Mouse (Mus musculus): Measurements from ENCODE around the gene Brip1. TPM values are rescaled to one million over a fixed set of nuclear protein-coding genes. Genes with fewer than 3 reads are reported as not detected.

Brip1 gene
- total RNA-seq, 2 experiments from 2014 or later = 0.09 to 0.19 TPM

GRCm38 (mm10) chr11:86032910-86033309 is 168.1 kb downstream of the Brip1 start:
- DNase-seq (ENCODE audit: low spot score in 2 of 2) = no peak

- no peak for DNase-seq (ENCODE audit: low spot score in 2 of 2)
Observed at GRCm38 (mm10) chr11:86028034-86028433, 173.0 kb downstream of the Brip1 start.

- no peak for DNase-seq (ENCODE audit: low spot score in 2 of 2)
Observed at GRCm38 (mm10) chr11:86026556-86027194, 174.3 kb downstream of the Brip1 start.

GRCm38 (mm10) chr11:86022439-86022838 is 178.6 kb downstream of the Brip1 start:
- no peak for DNase-seq (ENCODE audit: low spot score in 2 of 2)

GRCm38 (mm10) chr11:86020033-86020432 is 181.0 kb downstream of the Brip1 start:
- DNase-seq (ENCODE audit: low spot score in 2 of 2) = no peak

- no peak for DNase-seq (ENCODE audit: low spot score in 2 of 2)
Observed at GRCm38 (mm10) chr11:86016242-86016641, 184.8 kb downstream of the Brip1 start.

GRCm38 (mm10) chr11:86013087-86013486 is 187.9 kb downstream of the Brip1 start:
- no peak for DNase-seq (ENCODE audit: low spot score in 2 of 2)

GRCm38 (mm10) chr11:86010458-86010857 is 190.5 kb downstream of the Brip1 start:
- DNase-seq (ENCODE audit: low spot score in 2 of 2) = no peak

GRCm38 (mm10) chr11:86008211-86008905 is 192.6 kb downstream of the Brip1 start:
- DNase-seq (ENCODE audit: low spot score in 2 of 2) = no peak

Other genes starting within 250 kb of the Brip1 start
- gene Ints2, start 56.4 kb upstream of the Brip1 start, total RNA-seq (2021) = 10 to 100 TPM; 20.2 to 20.5 TPM
- gene Med13, start 156.4 kb upstream of the Brip1 start, total RNA-seq (2021) = 10 to 100 TPM; 53.8 to 55.0 TPM

Measured in left cerebral cortex, adult 18-20 months (tissue).